Mouse (Mus musculus): ENCODE data around the gene Nlrc5.

Nlrc5 gene

GRCm38 (mm10) chr8:94529875-94530274 lies 95.7 kb downstream of the Nlrc5 start:
- DNase-seq (ENCODE audit: low spot score), result no peak

- no peak for DNase-seq (ENCODE audit: low spot score)
Measured at GRCm38 (mm10) chr8:94530643-94531042, 96.5 kb downstream of the Nlrc5 start.

- no peak for DNase-seq (ENCODE audit: low spot score)
Measured at GRCm38 (mm10) chr8:94532000-94532399, 97.8 kb downstream of the Nlrc5 start.

- DNase-seq (ENCODE audit: low spot score), result no peak
Measured at GRCm38 (mm10) chr8:94532525-94532872, 98.3 kb downstream of the Nlrc5 start.

GRCm38 (mm10) chr8:94532873-94533671 lies 98.9 kb downstream of the Nlrc5 start, which contains the start of gene Cpne2:
Gene Cpne2, plus strand, starts transcription at chr8:94532990.
- peak; percentile 30 for DNase-seq (ENCODE audit: low spot score)

GRCm38 (mm10) chr8:94534612-94535011 lies 100.5 kb downstream of the Nlrc5 start:
- no peak for DNase-seq (ENCODE audit: low spot score)

- DNase-seq (ENCODE audit: low spot score), result no peak
Measured at GRCm38 (mm10) chr8:94535631-94536030, 101.5 kb downstream of the Nlrc5 start.

GRCm38 (mm10) chr8:94537456-94537855 lies 103.3 kb downstream of the Nlrc5 start:
- no peak for DNase-seq (ENCODE audit: low spot score)

- no peak for DNase-seq (ENCODE audit: low spot score)
Measured at GRCm38 (mm10) chr8:94540025-94540424, 105.9 kb downstream of the Nlrc5 start.

- no peak for DNase-seq (ENCODE audit: low spot score)
Measured at GRCm38 (mm10) chr8:94540889-94541795, 107.0 kb downstream of the Nlrc5 start.

- no peak for DNase-seq (ENCODE audit: low spot score)
Measured at GRCm38 (mm10) chr8:94543981-94544380, 109.8 kb downstream of the Nlrc5 start.

GRCm38 (mm10) chr8:94549041-94549440 lies 114.9 kb downstream of the Nlrc5 start:
- no peak for DNase-seq (ENCODE audit: low spot score)

- DNase-seq (ENCODE audit: low spot score), result no peak
Measured at GRCm38 (mm10) chr8:94549482-94549881, 115.3 kb downstream of the Nlrc5 start.

- no peak for DNase-seq (ENCODE audit: low spot score)
Measured at GRCm38 (mm10) chr8:94549998-94550397, 115.8 kb downstream of the Nlrc5 start.

- peak; percentile 76 for DNase-seq (ENCODE audit: low spot score)
Measured at GRCm38 (mm10) chr8:94551471-94552422, 117.6 kb downstream of the Nlrc5 start.

GRCm38 (mm10) chr8:94552696-94553095 lies 118.5 kb downstream of the Nlrc5 start:
- DNase-seq (ENCODE audit: low spot score), result no peak

GRCm38 (mm10) chr8:94557281-94557680 lies 123.1 kb downstream of the Nlrc5 start:
- DNase-seq (ENCODE audit: low spot score), result no peak

- peak; percentile 37 for DNase-seq (ENCODE audit: low spot score)
Measured at GRCm38 (mm10) chr8:94561256-94561655, 127.1 kb downstream of the Nlrc5 start.

GRCm38 (mm10) chr8:94564421-94564820 lies 130.3 kb downstream of the Nlrc5 start:
- DNase-seq (ENCODE audit: low spot score), result no peak

GRCm38 (mm10) chr8:94566033-94566432 lies 131.9 kb downstream of the Nlrc5 start:
- no peak for DNase-seq (ENCODE audit: low spot score)

GRCm38 (mm10) chr8:94566446-94567158 lies 132.4 kb downstream of the Nlrc5 start:
- DNase-seq (ENCODE audit: low spot score), result no peak
